In the genomic region with DNA sequence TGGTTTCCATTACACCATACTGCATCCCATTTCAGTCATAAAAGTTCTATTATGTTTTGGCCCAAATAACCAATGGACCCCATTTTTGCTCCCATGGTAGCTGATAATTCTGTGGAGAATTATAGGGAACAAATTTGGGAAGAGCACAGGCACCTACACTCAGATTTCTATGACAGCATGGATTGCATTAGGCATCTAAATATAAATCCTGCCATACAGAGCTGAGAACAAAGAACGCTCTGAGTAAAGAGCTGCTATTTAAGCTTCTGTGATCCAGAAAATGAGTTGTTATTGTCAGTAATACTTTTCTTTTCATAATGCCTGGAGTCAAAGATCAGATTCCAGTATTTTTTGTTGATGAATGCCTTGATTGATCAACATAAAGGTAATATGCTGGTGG, we compare ENCODE assay signal across 19 mouse cellular contexts.
"Had no signal": no experiment of that assay in that cellular context is flagged by ENCODE, and none has a peak within 500 bp of the region (broad histone marks: within the 10 kb centered on the region; RNA-seq: fewer than 3 reads in every experiment).

No protein-coding gene starts in this region.

- DNase-seq: liver, postnatal 0 days; lung, adult 2 months; lung, postnatal 14 days; lung, postnatal 36 days; retina, postnatal 1 day; right cerebral cortex, adult 18-20 months; right cerebral cortex, postnatal 25 days; right cerebral cortex, postnatal 4 days; spleen, adult 18-20 months; thymus, adult 2 months; thymus, postnatal 25 days; thymus, postnatal 4 days had no signal

- H3K27ac ChIP-seq: lung, embryonic 15.5 days; macrophage; midbrain, embryonic 13.5 days; midbrain, embryonic 15.5 days; neural tube, embryonic 13.5 days; neural tube, embryonic 15.5 days had no signal

- H3K4me3 ChIP-seq: lung, embryonic 15.5 days; megakaryocyte, embryonic 14.5 days; midbrain, embryonic 13.5 days; midbrain, embryonic 15.5 days; neural tube, embryonic 13.5 days; neural tube, embryonic 15.5 days had no signal
